Mouse (Mus musculus): ENCODE data around the gene Olfr975.
"Not testable (repeated sequence)": the region's sequence is repeated elsewhere in the genome, so short reads cannot be mapped to it uniquely, and the experiment has no call there.

Olfr975 gene

DNA sequence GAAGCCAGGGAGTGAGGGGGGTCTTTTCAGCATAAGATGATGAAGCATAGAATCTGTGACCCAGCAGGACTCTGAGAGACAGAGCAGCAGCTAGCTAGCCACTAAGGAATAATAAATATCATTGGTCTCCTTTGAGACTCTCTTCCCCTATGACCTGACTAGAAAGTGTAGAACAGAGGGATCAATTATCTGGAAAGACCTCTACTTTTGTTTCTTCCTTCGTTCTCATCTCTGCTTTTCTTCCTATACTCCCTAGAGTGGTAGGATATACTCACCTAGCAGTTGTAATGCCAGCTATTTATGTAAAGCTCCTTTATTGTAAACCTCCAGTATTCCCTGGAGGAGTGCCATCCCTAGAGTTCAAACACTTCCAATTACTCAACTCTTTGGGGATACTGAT, at the start of gene Olfr975:
Gene Olfr975, minus strand, starts transcription at position 101 of the 400 bp plus-strand sequence.
- DNase-seq = no peak

DNA sequence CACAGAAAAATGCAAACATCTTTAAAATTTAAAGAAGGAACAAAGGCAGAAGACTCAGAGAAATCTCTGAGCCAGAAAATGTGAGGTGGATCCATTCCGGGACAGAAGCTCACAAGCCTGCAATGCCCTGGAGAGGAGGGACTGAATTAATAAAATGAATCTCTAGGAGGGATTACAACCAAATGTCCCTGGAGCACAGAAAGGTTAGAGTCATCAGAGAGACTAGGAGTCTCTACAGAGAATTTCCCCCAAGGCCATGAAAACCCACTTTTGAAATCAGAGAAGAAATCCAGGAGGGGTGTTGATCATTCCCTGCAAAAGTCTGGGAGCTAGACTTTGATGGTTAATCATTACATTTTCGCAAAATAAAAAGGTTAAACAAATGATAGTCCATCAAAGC, 40.0 kb upstream of the Olfr975 start, which contains the start of gene Olfr978:
Gene Olfr978, plus strand, starts transcription at position 301 of the 400 bp plus-strand sequence.
- DNase-seq = no peak

- not testable (repeated sequence) for DNase-seq
Measured at GRCm38 (mm10) chr9:39976581-39977145, 24.8 kb upstream of the Olfr975 start.

- DNase-seq = not testable (repeated sequence)
Measured at GRCm38 (mm10) chr9:39961033-39961432, 9.2 kb upstream of the Olfr975 start, which contains the start of gene Olfr976. TSS of gene Olfr976 (minus strand) at chr9:39961133.

DNA sequence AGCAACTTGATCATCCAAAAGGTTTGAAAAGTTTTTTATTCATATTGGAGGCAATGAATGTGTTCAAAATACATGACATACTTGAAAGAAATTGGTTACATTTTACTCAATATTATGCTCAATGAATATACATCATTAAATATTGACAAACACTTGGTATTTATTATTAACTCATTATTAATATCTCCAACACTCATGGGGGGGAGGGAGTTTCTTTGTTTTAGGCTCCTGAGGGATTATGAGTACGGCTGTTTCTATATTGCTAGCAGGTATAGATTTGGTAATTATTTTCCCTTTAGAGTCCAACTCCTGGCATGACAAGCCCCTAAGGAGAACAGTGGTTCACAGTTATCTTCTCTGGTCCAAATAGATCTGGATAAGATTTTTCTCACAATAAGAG, 14.6 kb downstream of the Olfr975 start, which contains the start of gene Olfr974:
Gene Olfr974, plus strand, starts transcription at position 301 of the 400 bp plus-strand sequence.
- DNase-seq = no peak

DNA sequence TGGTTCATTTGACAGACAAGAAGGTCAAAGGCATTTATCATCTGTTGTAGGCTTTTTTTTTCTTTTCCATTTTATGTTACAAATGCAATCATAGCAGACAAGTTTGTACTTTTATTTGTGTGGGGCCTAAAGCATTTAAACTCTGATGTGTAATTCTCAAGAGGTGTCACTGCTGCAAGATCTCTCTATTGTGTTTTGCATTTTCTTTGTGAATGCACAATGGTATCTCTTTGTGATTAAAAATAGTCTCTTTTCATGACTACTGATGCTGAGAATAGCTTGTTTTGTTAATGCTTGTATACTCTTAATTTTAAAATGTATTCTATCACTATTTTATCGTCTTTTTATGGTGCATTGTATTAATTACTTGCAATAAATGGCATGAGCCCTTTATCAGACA, 23.0 kb downstream of the Olfr975 start:
- not testable (repeated sequence) for DNase-seq

DNA sequence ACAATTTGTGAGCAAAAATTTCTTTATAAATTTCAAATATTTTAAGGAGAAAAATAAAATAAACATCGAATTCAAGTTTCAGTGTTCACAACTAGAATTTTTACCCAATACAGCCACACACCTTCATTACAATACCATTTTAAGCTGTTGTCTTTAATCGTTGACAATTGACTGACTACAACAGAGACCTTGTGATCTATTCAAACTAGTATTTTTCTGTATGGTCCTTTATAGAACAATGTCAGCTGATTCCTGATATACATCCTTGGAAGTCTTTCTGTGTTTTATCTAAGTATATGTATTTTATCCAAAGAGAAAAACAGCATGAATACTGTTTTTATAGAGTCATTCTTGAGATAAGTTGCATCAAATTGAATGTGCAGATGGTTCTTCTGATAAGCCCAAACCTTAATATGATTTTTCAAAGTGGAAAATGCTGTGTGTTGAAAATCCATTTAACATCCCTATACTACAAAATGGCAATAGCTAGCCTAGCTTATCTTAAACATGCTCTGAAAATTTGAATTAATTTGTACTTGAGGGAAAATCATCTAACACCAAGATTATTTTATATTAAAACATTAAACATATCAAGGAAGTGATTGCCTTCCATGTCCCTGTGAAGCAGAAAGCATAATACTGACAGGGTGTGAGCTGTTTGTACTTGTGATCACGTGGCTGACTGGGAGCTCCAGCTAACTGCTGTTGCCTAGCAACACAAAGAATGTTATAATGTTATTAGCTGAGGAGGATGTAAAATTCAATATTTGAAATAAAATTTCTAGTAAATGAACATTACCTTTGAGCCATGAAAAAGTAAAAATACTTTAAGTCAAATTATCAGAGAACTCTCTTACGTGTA, 23.6 kb downstream of the Olfr975 start:
- DNase-seq = not testable (repeated sequence)

DNA sequence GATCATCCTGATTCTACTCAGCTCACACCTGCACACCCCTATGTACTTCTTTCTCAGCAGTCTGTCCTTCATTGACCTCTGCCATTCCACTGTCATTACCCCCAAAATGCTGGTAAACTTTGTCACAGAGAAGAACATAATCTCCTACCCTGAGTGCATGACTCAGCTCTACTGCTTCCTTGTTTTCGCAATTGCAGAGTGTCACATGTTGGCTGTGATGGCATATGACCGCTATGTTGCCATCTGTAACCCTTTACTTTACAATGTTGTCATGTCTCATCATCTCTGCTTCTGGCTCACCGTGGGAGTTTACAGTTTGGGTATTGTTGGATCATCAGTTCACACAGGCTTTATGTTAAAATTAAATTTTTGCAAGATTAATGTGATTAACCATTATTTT, 41.9 kb downstream of the Olfr975 start:
- no peak for DNase-seq

DNA sequence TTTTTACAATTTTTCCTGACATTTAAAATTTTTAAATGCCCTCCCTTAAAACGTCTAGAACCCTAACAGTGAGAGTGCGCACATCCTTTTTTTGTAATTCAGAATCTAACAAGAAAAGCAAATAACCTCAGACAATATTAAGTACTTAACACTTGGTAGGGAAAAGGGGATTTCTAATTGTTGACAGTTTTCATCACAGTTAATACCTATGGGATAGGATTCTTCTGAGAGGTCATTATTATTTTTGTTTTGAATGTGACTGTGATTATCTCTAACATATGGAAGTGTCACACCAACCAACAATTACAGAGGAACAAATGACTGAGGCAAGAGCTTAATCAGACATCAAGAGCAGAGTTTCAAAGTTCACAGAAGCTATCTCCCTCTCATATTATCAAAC, 44.8 kb downstream of the Olfr975 start, which contains the start of gene Olfr229:
Gene Olfr229, plus strand, starts transcription at position 301 of the 400 bp plus-strand sequence.
- no peak for DNase-seq

DNA sequence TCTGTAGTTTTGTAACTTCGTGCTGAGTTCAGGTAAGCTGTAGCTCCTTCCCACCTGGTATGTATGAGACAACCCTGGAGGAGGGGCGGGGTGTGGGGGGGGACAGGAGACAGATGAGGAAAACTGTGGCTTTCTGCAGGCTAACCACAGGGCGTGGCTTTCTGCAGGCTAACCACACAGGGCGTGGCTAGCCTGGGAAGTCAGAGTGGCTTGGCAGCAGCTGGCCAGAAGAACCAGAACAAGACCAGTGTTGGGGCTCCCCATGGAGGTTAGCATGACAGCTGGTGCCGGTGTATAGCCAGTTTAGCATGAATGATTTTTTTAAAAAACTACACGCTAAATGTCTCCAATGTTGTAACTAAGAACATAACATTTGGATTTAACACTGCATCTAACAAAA, 46.7 kb downstream of the Olfr975 start:
- no peak for DNase-seq

Measured in cerebellum, adult 11 months (tissue).